Mouse (Mus musculus) embryonic facial prominence, embryonic 12.5 days (tissue): ENCODE data around the gene Fosl1. TPM values are rescaled to one million over a fixed set of nuclear protein-coding genes. Genes with fewer than 3 reads are reported as not detected.

Source experiments
- ATAC-seq: fragments of 200-750 bp; cut with Nextera tagmentation; 2 replicates; pipeline ENCODE4 v1.8.0; 2017; ENCODE audit not compliant: insufficient number of reproducible peaks, insufficient read depth, low FRiP score, low TSS enrichment
- H3K27ac ChIP-seq: fragments of 300-500 bp; sonication (generic); 2 replicates; pipeline ENCODE4 v1.5.1; 2016; ENCODE audit warnings: mild to moderate bottlenecking
- H3K27me3 ChIP-seq: fragments of 300-500 bp; sonication (generic); 2 replicates; pipeline ENCODE4 v1.6.1; 2016; ENCODE audit warnings: mild to moderate bottlenecking, moderate library complexity
- H3K36me3 ChIP-seq: fragments of 300-500 bp; sonication (generic); 2 replicates; pipeline ENCODE4 v1.6.1; 2016; ENCODE audit warnings: mild to moderate bottlenecking
- H3K4me1 ChIP-seq: fragments of 300-500 bp; sonication (generic); 2 replicates; pipeline ENCODE4 v1.6.1; 2016
- H3K4me2 ChIP-seq: fragments of 300-500 bp; sonication (generic); replicated peaks from 2 replicates; pipeline ENCODE4 v1.6.1; 2016; ENCODE audit warnings: mild to moderate bottlenecking, moderate library complexity
- H3K4me3 ChIP-seq: fragments of 300-500 bp; sonication (generic); 2 replicates; pipeline ENCODE4 v1.5.1; 2016; ENCODE audit warnings: mild to moderate bottlenecking
- H3K9ac ChIP-seq: fragments of 300-500 bp; sonication (generic); 2 replicates; pipeline ENCODE4 v1.6.1; 2016; ENCODE audit warnings: mild to moderate bottlenecking, moderate library complexity
- H3K9me3 ChIP-seq: fragments of 300-500 bp; sonication (generic); 2 replicates; pipeline ENCODE4 v1.6.1; 2016; ENCODE audit warnings: mild to moderate bottlenecking, moderate library complexity
- WGBS: fragments of 180-500 bp; shearing (Covaris S2); methylation state at CpG from one replicate; pipeline ENCODE4 v1.1.7; 2016; 5-methylcytosine and 5-hydroxymethylcytosine counted together
- polyA plus RNA-seq: library from polyadenylated mRNA; unstranded; fragments of >200 nt; fragmentation: Nextera tagmentation; extraction: Ambion mirVana; gene quantifications from 2 replicates; pipeline ENCODE4 v1.2.1, GENCODE M21; 2016

Fosl1 gene
- polyA plus RNA-seq, 1 experiment from 2014 or later, result not detected

- no peak overlapping the region for H3K27ac ChIP-seq
- H3K4me1 ChIP-seq, result 0 out of 2 replicates have a peak, but pooled peaks cover 4% of the 10 kb centered on the region
- H3K4me2 ChIP-seq, result no peak overlapping the region
- no peak overlapping the region for H3K9ac ChIP-seq
- ATAC-seq, result no peak
- no peak overlapping the region for H3K4me3 ChIP-seq
- no peaks in the 10 kb centered on the region for H3K27me3 ChIP-seq
- 50% methylated on average over 2 of the region's 2 CpGs for WGBS
- H3K9me3 ChIP-seq, result no peaks in the 10 kb centered on the region
- 0 out of 2 replicates have a peak, but pooled peaks cover 6% of the 10 kb centered on the region for H3K36me3 ChIP-seq
These were observed 32.8 kb upstream of the Fosl1 start for GRCm38 (mm10) chr19:5414534-5414957.

GRCm38 (mm10) chr19:5418750-5419466 is 28.4 kb upstream of the Fosl1 start:
- Histone ChIP-seq H3K9me3 (no peaks in the 10 kb centered on the region), H3K27ac (no peak overlapping the region), H3K4me1 (peaks cover 12% of the 10 kb centered on the region), H3K4me3 (no peak overlapping the region), H3K27me3 (no peaks in the 10 kb centered on the region), H3K36me3 (peaks cover 42% of the 10 kb centered on the region), H3K4me2 (no peak overlapping the region), H3K9ac (no peak overlapping the region)
- 92% methylated on average over 8 of the region's 8 CpGs for WGBS
- ATAC-seq, result no peak

GRCm38 (mm10) chr19:5419630-5420029 is 27.7 kb upstream of the Fosl1 start:
- no peak overlapping the region for H3K27ac ChIP-seq
- H3K4me1 ChIP-seq, result peaks cover 13% of the 10 kb centered on the region
- H3K9ac ChIP-seq, result no peak overlapping the region
- 90% methylated on average over 9 of the region's 9 CpGs for WGBS
- H3K9me3 ChIP-seq, result no peaks in the 10 kb centered on the region
- no peak overlapping the region for H3K4me2 ChIP-seq
- no peak overlapping the region for H3K4me3 ChIP-seq
- H3K27me3 ChIP-seq, result no peaks in the 10 kb centered on the region
- peaks cover 42% of the 10 kb centered on the region for H3K36me3 ChIP-seq
- ATAC-seq, result no peak

DNA sequence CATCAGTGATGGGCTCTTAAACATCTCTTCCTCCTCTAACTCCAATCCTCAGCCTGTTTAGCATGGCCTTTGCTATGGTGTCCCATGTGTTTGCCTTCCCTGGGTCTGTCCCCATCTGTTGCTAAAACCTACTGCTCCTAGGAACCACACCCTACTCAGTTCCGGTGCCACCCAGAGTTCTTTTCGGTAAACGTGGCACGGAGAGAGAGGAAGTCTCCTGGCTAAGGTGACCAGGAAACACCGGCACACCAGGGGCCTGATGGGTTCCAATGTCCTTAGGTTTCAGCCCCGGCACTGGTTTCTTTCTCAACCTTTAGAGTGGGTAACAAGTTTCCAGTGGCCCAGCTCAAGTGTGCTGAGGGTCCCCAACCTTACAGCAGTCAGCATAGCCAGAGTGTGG is 26.8 kb upstream of the Fosl1 start:
- H3K9ac ChIP-seq, result no peak overlapping the region
- no peaks in the 10 kb centered on the region for H3K27me3 ChIP-seq
- H3K36me3 ChIP-seq, result peaks cover 42% of the 10 kb centered on the region
- 93% methylated on average over 6 of the region's 6 CpGs for WGBS
- H3K4me1 ChIP-seq, result peaks cover 13% of the 10 kb centered on the region
- no peak overlapping the region for H3K4me3 ChIP-seq
- no peaks in the 10 kb centered on the region for H3K9me3 ChIP-seq
- no peak overlapping the region for H3K27ac ChIP-seq
- ATAC-seq, result no peak
- H3K4me2 ChIP-seq, result no peak overlapping the region

DNA sequence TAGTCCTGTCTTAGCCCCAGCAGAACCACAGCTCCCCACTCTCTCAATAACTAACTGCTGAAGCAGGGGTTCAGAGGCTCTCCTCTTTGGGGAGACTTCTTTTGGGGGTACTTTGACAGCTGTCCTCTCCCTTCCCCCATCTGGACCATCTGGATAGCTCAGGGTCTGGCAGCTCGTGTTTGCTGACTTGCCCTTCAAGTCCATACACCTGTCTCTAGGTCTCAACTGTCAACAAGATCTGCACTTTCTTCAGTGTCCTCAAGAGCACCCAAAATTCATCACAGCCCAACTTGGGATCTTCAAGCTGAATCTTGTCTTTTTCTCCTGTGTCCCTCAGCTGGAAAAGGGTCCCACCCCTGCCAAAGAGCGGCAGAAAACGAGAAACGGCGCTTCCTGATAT is 25.6 kb upstream of the Fosl1 start:
- H3K27ac ChIP-seq, result no peak overlapping the region
- ATAC-seq, result no peak
- no peaks in the 10 kb centered on the region for H3K27me3 ChIP-seq
- peaks cover 25% of the 10 kb centered on the region for H3K4me1 ChIP-seq
- H3K4me3 ChIP-seq, result no peak overlapping the region
- no peak overlapping the region for H3K4me2 ChIP-seq
- WGBS, result 82% methylated on average over 5 of the region's 5 CpGs
- H3K9ac ChIP-seq, result no peak overlapping the region
- peaks cover 51% of the 10 kb centered on the region for H3K36me3 ChIP-seq
- no peaks in the 10 kb centered on the region for H3K9me3 ChIP-seq

DNA sequence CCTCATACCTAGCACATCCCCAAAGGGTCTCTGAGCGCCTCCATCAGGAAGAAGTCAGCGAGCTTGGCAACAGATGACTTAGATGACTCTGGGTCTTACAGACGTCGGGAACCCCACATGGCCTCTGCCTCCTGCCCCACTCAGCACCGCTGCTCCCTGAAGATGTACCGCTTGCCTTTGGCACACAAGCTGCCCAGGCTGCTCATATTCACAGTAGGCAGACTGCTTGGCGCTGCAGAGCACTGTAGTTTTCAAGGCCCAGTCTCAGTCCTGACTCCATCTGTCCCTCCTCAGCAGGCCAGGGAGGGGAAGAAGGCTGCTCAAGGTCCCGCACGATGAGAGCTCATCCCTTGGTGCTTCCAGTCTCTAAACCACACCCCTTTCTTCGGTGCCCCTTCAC is 25.1 kb upstream of the Fosl1 start:
- WGBS, result 88% methylated on average over 10 of the region's 10 CpGs
- Histone ChIP-seq H3K9ac (no peak overlapping the region; the same call in 1 of the 2 replicates), H3K4me3 (no peak overlapping the region), H3K27ac (no peak overlapping the region), H3K27me3 (no peaks in the 10 kb centered on the region), H3K36me3 (peaks cover 56% of the 10 kb centered on the region), H3K9me3 (no peaks in the 10 kb centered on the region), H3K4me2 (no peak overlapping the region), H3K4me1 (peaks cover 28% of the 10 kb centered on the region)
- ATAC-seq, result no peak

DNA sequence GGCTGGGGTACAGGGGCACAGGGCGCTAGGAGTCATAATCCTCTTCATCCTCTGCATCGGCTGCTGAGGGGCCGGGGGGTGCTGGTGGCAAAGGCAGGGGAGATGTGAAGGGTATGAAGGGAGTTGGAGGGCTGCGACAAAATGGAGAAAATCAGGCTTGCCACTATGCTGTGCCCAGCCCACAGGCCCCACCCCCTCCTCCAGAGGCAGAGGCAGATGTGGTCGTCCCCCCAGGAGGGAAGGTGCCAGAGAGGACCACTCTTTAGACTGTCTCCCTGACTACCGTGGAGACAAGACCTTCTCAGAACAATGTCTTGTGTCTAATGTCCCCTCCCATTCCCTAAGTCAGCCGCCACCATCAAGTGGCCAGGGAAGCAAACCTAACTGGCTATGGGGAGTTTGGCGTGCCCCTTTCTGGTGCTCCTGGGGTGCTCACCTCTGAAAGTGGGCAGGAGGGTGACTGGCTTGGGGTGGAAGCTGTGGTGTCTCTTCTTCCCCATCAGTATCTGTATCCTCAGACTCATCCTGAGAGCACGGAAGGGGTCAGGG is 24.4 kb upstream of the Fosl1 start:
- Histone ChIP-seq H3K27me3 (no peaks in the 10 kb centered on the region), H3K4me2 (peak overlapping the region; percentile 88), H3K9ac (peak overlapping the region; percentile 81; the same call in 1 of the 2 replicates), H3K9me3 (no peaks in the 10 kb centered on the region), H3K4me3 (peak overlapping the region; percentile 80), H3K4me1 (peaks cover 28% of the 10 kb centered on the region), H3K36me3 (peaks cover 61% of the 10 kb centered on the region), H3K27ac (no peak overlapping the region)
- WGBS, result 84% methylated on average over 9 of the region's 9 CpGs
- ATAC-seq, result no peak

DNA sequence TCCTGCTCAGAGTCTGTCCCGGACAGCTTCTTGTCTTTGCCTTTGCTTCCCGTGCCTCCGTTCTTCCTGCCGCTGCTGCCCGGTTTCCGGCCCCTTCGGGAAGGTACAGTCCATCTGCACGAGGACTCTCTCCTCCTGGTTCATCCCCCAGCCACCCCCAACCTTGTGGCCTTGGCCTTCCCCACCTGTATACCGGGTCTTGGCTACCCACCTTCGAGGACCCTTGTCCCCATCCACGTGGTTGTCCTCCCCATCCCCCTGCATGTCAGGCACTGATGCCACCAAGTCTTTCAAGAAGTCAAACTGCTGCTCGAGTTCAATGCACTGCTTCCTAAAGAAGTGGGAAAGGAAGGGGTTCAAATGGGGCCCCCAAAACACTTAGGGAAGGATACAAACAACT is 23.8 kb upstream of the Fosl1 start:
- 65% methylated on average over 12 of the region's 12 CpGs for WGBS
- H3K9me3 ChIP-seq, result no peaks in the 10 kb centered on the region
- peaks cover 59% of the 10 kb centered on the region for H3K36me3 ChIP-seq
- peaks cover 28% of the 10 kb centered on the region for H3K4me1 ChIP-seq
- H3K27me3 ChIP-seq, result no peaks in the 10 kb centered on the region
- ATAC-seq, result no peak
- H3K4me3 ChIP-seq, result peak overlapping the region; percentile 80
- peak overlapping the region; percentile 81 for H3K9ac ChIP-seq
- peak overlapping the region; percentile 89; the same call in 1 of the 2 replicates for H3K27ac ChIP-seq
- H3K4me2 ChIP-seq, result peak overlapping the region; percentile 88

- H3K4me3 ChIP-seq, result peak overlapping the region; percentile 80
- H3K27me3 ChIP-seq, result no peaks in the 10 kb centered on the region
- peaks cover 56% of the 10 kb centered on the region for H3K36me3 ChIP-seq
- peak overlapping the region; percentile 88 for H3K4me2 ChIP-seq
- 1% methylated on average over 36 of the region's 48 CpGs for WGBS
- peak overlapping the region; percentile 81 for H3K9ac ChIP-seq
- no peaks in the 10 kb centered on the region for H3K9me3 ChIP-seq
- H3K4me1 ChIP-seq, result peaks cover 28% of the 10 kb centered on the region
- peak; percentile 20; the same call in 1 of the 2 replicates for ATAC-seq
- H3K27ac ChIP-seq, result peak overlapping the region; percentile 89
These were observed 23.1 kb upstream of the Fosl1 start for GRCm38 (mm10) chr19:5424092-5424781.

DNA sequence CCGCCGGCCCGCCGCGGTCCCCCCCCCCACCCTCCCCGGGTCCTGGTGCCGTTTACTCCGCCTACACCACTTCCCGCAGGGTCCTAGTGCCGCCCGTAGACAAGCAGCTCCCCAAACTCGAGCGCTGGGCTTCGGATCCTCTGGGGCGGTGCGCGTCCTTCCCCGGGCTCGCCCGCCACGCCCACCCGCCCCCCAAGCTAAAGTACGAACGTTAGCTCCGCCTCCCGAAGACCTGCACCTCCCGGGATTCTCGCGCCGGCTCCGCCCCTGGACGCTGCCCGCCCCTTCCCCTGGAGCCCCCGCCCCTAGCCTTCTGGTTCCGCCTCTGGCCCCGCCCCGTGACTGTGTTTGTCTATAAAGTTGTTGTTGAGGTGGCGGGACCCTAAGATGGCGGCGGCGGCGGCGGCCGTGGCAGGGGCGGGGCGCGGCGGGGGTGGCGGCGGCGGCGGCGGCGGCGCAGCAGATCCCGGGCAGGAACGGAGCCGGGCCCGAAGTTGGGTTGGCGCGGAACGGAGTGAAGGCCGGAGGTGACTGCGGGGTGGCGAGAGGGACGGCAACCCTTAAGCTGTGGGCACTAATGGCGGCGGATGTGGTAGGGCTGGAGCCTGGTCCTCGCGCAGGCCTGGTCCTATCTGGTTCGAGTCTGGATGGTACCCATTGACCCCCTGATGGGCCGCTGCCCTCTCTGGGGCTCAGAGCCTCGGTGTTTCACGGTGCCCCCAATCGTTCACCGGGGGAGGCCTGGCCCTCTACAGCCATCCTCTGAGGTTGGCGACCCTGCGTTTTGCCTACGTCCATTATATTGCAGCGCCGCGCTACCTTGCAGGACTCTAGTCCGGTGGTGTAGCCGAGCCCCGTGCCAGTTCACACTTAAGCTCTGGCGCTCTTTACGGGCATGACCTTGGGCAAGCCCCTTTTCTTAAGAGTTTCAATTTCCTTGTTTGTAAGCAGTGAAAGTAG is 22.3 kb upstream of the Fosl1 start, which contains the start of the genes Drap1 and AI837181:
TSS of gene Drap1 (minus strand) at position 198 of the 960 bp plus-strand sequence.
TSS of gene AI837181 (plus strand) at position 363 of the 960 bp plus-strand sequence.
- Histone ChIP-seq H3K9me3 (no peaks in the 10 kb centered on the region), H3K4me2 (peak within 1 kb of the TSS; percentile 88), H3K27ac (peak within 1 kb of the TSS; percentile 89), H3K4me1 (peaks cover 28% of the 10 kb centered on the region), H3K4me3 (peak within 1 kb of the TSS; percentile 80), H3K9ac (peak within 1 kb of the TSS; percentile 81), H3K27me3 (no peaks in the 10 kb centered on the region), H3K36me3 (peaks cover 51% of the 10 kb centered on the region)
- peak; percentile 93 for ATAC-seq
- WGBS, result under 1% methylated on average over 67 of the region's 87 CpGs
